Mouse (Mus musculus) right cerebral cortex, adult 18-20 months (tissue): Measurements from ENCODE around the gene Olfr1290.

Source experiments
- DNase-seq: peaks from one replicate; pipeline ENCODE4 v3.0.0; 2022; ENCODE audit warnings: mixed read lengths

The Olfr1290 gene

DNA sequence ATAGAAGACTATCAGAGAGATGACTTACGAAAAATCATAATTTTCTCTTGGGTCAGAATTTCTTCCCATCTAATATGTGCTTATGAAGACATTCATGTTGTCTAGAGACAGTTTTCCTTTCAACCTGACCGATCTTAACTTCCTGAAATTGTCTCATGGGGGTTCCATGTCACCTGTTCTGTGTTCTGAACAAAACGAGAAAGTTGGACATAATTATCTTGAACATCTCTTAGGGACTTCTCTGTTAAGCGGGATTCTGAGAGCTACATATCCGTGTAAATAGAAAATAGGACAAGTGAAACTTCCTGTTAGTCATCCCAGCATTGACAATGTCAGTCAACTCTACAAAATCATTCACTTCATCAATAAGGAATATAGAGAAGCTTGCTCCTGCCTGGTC lies at the start of gene Olfr1290:
TSS of gene Olfr1290 (minus strand) at position 101 of the 400 bp plus-strand sequence.
- DNase-seq: no peak

GRCm38 (mm10) chr2:111540191-111540590 lies 46.6 kb upstream of the Olfr1290 start, which contains the start of gene Olfr1294:
TSS of gene Olfr1294 (minus strand) at chr2:111540291.
- DNase-seq: no peak

DNA sequence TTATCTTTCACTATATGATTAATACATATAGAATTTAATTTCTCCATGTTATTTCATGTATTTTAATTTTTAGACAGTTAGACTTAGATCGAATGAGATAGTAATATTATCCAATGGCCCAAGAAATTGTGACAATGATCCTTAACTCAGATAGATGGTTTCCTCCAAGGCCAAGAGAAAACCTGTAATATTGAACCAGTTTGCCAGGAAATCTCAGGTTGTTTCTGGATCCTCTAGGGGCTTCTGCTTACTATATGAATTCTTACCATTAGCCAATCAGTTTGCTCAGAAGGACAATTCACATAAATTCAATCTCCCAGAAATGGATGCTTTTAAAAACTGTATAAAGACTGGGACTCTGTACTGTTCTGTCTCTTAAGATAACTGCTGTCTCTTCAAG lies 31.3 kb upstream of the Olfr1290 start, which contains the start of gene Olfr1293-ps:
TSS of gene Olfr1293-ps (plus strand) at position 301 of the 400 bp plus-strand sequence.
- DNase-seq: no peak

DNA sequence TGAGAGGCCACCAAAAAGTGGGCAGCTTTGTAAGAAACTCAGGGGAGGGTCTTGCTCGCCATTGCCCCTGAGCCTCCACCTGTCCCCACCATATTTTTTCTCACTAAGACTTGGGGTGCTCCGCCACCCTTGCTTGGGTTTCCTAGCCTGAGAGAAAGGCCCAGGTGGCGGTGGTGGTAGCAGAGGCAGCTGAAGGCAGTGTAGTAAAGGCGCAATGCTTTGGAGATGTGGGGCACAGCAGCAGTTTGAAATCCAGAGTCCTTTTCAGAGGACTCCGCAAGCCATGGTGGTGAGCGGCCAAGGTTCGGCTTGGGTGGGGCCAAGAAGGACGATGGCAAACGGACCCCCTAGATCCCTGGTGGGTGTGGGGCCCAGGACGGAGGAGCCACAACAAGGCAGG lies 23.8 kb upstream of the Olfr1290 start:
- no peak for DNase-seq

DNA sequence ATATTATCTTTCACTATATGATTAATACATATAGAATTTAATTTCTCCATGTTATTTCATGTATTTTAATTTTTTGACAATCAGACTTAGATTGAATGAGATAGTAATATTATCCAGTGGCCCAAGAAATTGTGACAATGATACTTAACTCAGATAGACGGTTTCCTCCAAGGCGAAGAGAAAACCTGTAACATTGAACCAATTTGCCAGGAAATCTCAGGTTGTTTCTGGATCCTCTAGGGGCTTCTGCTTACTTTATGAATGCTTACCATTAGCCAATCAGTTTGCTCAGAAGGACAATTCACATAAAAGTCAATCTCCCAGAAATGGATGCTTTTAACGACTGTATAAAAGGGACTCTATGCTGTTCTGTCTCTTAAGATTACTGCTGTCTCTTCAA lies 3.3 kb upstream of the Olfr1290 start, which contains the start of gene Olfr1291-ps1:
TSS of gene Olfr1291-ps1 (plus strand) at position 301 of the 400 bp plus-strand sequence.
- DNase-seq: no peak

- DNase-seq: no peak
These were observed 13.1 kb downstream of the Olfr1290 start, which contains the start of gene Olfr1289 for GRCm38 (mm10) chr2:111480519-111480918. TSS of gene Olfr1289 (plus strand) at chr2:111480819.

GRCm38 (mm10) chr2:111473801-111474200 lies 19.8 kb downstream of the Olfr1290 start, which contains the start of gene Olfr1288:
TSS of gene Olfr1288 (plus strand) at chr2:111474101.
- no peak for DNase-seq

DNA sequence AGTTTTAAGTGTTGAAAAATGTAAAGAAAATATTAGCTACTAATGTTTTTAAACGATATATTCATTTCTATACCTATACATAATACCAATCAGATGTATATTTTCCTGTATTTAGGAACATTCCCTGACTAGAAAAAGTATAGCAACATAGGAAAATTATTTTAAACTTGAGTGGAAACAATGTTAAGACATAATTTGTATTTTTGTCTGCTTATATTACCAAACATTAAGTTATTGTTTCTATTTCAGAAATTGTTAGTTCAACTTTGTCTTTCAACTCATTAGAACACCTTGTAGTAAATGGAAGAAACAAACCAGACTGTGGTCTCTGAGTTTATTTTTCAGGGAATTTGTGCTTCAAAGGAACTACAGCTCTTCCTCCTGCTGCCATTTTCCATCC lies 44.8 kb downstream of the Olfr1290 start, which contains the start of gene Olfr1287:
TSS of gene Olfr1287 (plus strand) at position 301 of the 400 bp plus-strand sequence.
- DNase-seq: no peak
